Mouse (Mus musculus): ENCODE measurements around the gene Hunk. TPM values are rescaled to one million over a fixed set of nuclear protein-coding genes. Genes with fewer than 3 reads are reported as not detected.

Gene Hunk
- total and polyA plus RNA-seq, 3 experiments = 0.01 TPM; not detected in 2

GRCm38 (mm10) chr16:90424391-90424790, 38.6 kb downstream of the Hunk start:
- H3K9me3 ChIP-seq (replicated peaks; ENCODE audit: insufficient read depth, low read length) = no peaks in the 10 kb centered on the region
- H3K9ac ChIP-seq (ENCODE audit: control insufficient read depth, low read depth, low read length, poor library complexity, severe bottlenecking) = no peak overlapping the region
- no peaks in the 10 kb centered on the region for H3K79me2 ChIP-seq (ENCODE audit: control insufficient read depth, insufficient read depth, low read length, poor library complexity)
- no peaks in the 10 kb centered on the region for H3K4me1 ChIP-seq (ENCODE audit: control insufficient read depth in 1 of 2, insufficient read depth in 2 of 2, low read length in 2 of 2)
- H3K27ac ChIP-seq (ENCODE audit: control insufficient read depth, low read depth, low read length) = no peak overlapping the region
- H3K27me3 ChIP-seq (ENCODE audit: control insufficient read depth in 1 of 2, insufficient read depth in 2 of 2, low read length in 2 of 2) = no peaks in the 10 kb centered on the region
- H3K4me3 ChIP-seq (ENCODE audit: control insufficient read depth in 1 of 2, insufficient read depth in 1 of 2, low read depth in 2 of 2, low read length in 2 of 2) = no peak overlapping the region
- DNase-seq (ENCODE audit: low read depth, low spot score) = no peak
- no peak for TF ChIP-seq GABPA (IDR thresholded peaks at IDR 0.05; ENCODE audit: low read depth, low read length)
- no peak for TF ChIP-seq RAD21 (IDR thresholded peaks at IDR 0.05; ENCODE audit: low read depth, low read length)
- no peak for TF ChIP-seq TAL1 (IDR thresholded peaks at IDR 0.05; ENCODE audit: low read length)
- TF ChIP-seq POLR2AphosphoS5 (IDR thresholded peaks at IDR 0.05; ENCODE audit: borderline replicate concordance, low read depth, low read length) = no peak
- TF ChIP-seq ELF1 (IDR thresholded peaks at IDR 0.05; ENCODE audit: low read depth, low read length) = no peak
- TF ChIP-seq TBP (IDR thresholded peaks at IDR 0.05; ENCODE audit: low read depth, low read length) = no peak
- TF ChIP-seq USF1 (IDR thresholded peaks at IDR 0.05; ENCODE audit: low read depth, low read length) = no peak
- no peak for TF ChIP-seq MAX (IDR thresholded peaks at IDR 0.05; ENCODE audit: low read length)
- no peaks in the 10 kb centered on the region for H3K36me3 ChIP-seq (ENCODE audit: control insufficient read depth in 1 of 2, insufficient read depth in 2 of 2, low read length in 2 of 2)

DNA sequence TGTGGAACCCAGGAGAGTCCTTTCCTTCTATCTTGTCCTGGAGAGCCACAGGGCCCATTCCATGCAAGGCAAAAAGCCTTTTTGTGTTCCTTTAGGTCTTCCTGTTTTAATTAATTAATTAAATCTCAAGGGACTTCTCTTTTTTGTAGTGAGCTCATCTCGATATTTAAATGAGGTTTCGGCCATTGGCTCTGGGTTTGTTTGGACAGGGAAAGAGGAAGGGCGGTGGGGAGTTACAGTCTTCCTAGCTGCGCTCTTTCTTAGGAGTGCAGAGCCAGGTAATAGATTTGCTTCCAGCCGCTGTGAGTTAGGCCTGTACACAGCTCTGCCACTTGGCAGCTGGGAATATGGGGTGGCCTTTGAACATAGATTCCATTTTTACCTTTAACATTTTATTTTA, 40.4 kb downstream of the Hunk start:
- no peaks in the 10 kb centered on the region for H3K9me3 ChIP-seq (replicated peaks; ENCODE audit: insufficient read depth, low read length)
- no peak overlapping the region for H3K27ac ChIP-seq (ENCODE audit: control insufficient read depth, low read depth, low read length)
- no peak for DNase-seq (ENCODE audit: low read depth, low spot score)
- H3K79me2 ChIP-seq (ENCODE audit: control insufficient read depth, insufficient read depth, low read length, poor library complexity) = no peaks in the 10 kb centered on the region
- H3K36me3 ChIP-seq (ENCODE audit: control insufficient read depth in 1 of 2, insufficient read depth in 2 of 2, low read length in 2 of 2) = no peaks in the 10 kb centered on the region
- H3K9ac ChIP-seq (ENCODE audit: control insufficient read depth, low read depth, low read length, poor library complexity, severe bottlenecking) = no peak overlapping the region
- no peaks in the 10 kb centered on the region for H3K4me1 ChIP-seq (ENCODE audit: control insufficient read depth in 1 of 2, insufficient read depth in 2 of 2, low read length in 2 of 2)
- H3K4me3 ChIP-seq (ENCODE audit: control insufficient read depth in 1 of 2, insufficient read depth in 1 of 2, low read depth in 2 of 2, low read length in 2 of 2) = no peak overlapping the region
- H3K27me3 ChIP-seq (ENCODE audit: control insufficient read depth in 1 of 2, insufficient read depth in 2 of 2, low read length in 2 of 2) = no peaks in the 10 kb centered on the region
- TF ChIP-seq E2F4 (IDR thresholded peaks at IDR 0.05; ENCODE audit: borderline replicate concordance, low read depth, low read length) (no peak), SMC3 (IDR thresholded peaks at IDR 0.05; ENCODE audit: low read depth, low read length) (no peak), ETS1 (IDR thresholded peaks at IDR 0.05; ENCODE audit: low read depth, low read length) (no peak), NRF1 (IDR thresholded peaks at IDR 0.05; ENCODE audit: insufficient read depth, low read depth, low read length, poor library complexity, severe bottlenecking) (no peak), MXI1 (IDR thresholded peaks at IDR 0.05; ENCODE audit: low read depth, low read length) (no peak), ZC3H11A (IDR thresholded peaks at IDR 0.05; ENCODE audit: low read depth, low read length) (no peak), MEF2A (IDR thresholded peaks at IDR 0.05; ENCODE audit: extremely low read depth, insufficient replicate concordance, low read depth, low read length, poor library complexity, severe bottlenecking) (no peak), RAD21 (IDR thresholded peaks at IDR 0.05; ENCODE audit: low read depth, low read length) (no peak)

All from MEL (cell line).